Mouse (Mus musculus) heart, embryonic 11.5 days (tissue): ENCODE measurements around the gene B4galt5. TPM values are rescaled to one million over a fixed set of nuclear protein-coding genes. Genes with fewer than 3 reads are reported as not detected.

Experiments used
- ATAC-seq: fragments of 200-750 bp; cut with Nextera tagmentation; replicated peaks from 2 replicates; pipeline ENCODE4 v1.8.0; 2017; ENCODE audit warnings: moderate library complexity; ENCODE audit not compliant: insufficient number of reproducible peaks, low FRiP score, low TSS enrichment
- H3K27ac ChIP-seq: fragments of 300-500 bp; sonication (generic); 2 replicates; pipeline ENCODE4 v1.5.1; 2014; ENCODE audit warnings: mild to moderate bottlenecking, low read depth, low read length
- H3K27me3 ChIP-seq: fragments of 300-500 bp; sonication (generic); 2 replicates; pipeline ENCODE4 v1.6.1; 2014; ENCODE audit warnings: mild to moderate bottlenecking, low read length, mixed read lengths; ENCODE audit not compliant: control insufficient read depth, insufficient read depth
- H3K36me3 ChIP-seq: fragments of 300-500 bp; sonication (generic); 2 replicates; pipeline ENCODE4 v1.6.1; 2014; ENCODE audit warnings: mild to moderate bottlenecking, low read length, moderate library complexity, mixed read lengths; ENCODE audit not compliant: control insufficient read depth, insufficient read depth
- H3K4me1 ChIP-seq: fragments of 300-500 bp; sonication (generic); 2 replicates; pipeline ENCODE4 v1.6.1; 2014; ENCODE audit warnings: low read length; ENCODE audit not compliant: control insufficient read depth, insufficient read depth
- H3K4me2 ChIP-seq: fragments of 300-500 bp; sonication (generic); 2 replicates; pipeline ENCODE4 v1.6.1; 2014; ENCODE audit warnings: mild to moderate bottlenecking, moderate library complexity
- H3K4me3 ChIP-seq: fragments of 300-500 bp; sonication (generic); 2 replicates; pipeline ENCODE4 v1.5.1; 2014; ENCODE audit warnings: low read depth, low read length
- H3K9ac ChIP-seq: fragments of 300-500 bp; sonication (generic); 2 replicates; pipeline ENCODE4 v1.6.1; 2014; ENCODE audit warnings: mild to moderate bottlenecking, low read depth, low read length, moderate library complexity
- H3K9me3 ChIP-seq: fragments of 300-500 bp; sonication (generic); replicated peaks from 2 replicates; pipeline ENCODE4 v1.6.1; 2016; ENCODE audit warnings: low read length; ENCODE audit not compliant: control insufficient read depth
- WGBS: fragments of 180-500 bp; shearing (Covaris S2); extraction: QIAGEN DNeasy Blood & Tissue Kit; methylation state at CpG from one replicate; pipeline ENCODE4 v1.1.7; 2014; ENCODE audit not compliant: insufficient replicate concordance; 5-methylcytosine and 5-hydroxymethylcytosine counted together
- polyA plus RNA-seq: library from polyadenylated mRNA; unstranded; fragments of >200 nt; fragmentation: Nextera tagmentation; extraction: Ambion mirVana; gene quantifications from 2 replicates; pipeline ENCODE4 v1.2.1, GENCODE M21; 2014

Gene B4galt5
- polyA plus RNA-seq, 1 experiment from 2014 or later: 24.5 TPM

DNA sequence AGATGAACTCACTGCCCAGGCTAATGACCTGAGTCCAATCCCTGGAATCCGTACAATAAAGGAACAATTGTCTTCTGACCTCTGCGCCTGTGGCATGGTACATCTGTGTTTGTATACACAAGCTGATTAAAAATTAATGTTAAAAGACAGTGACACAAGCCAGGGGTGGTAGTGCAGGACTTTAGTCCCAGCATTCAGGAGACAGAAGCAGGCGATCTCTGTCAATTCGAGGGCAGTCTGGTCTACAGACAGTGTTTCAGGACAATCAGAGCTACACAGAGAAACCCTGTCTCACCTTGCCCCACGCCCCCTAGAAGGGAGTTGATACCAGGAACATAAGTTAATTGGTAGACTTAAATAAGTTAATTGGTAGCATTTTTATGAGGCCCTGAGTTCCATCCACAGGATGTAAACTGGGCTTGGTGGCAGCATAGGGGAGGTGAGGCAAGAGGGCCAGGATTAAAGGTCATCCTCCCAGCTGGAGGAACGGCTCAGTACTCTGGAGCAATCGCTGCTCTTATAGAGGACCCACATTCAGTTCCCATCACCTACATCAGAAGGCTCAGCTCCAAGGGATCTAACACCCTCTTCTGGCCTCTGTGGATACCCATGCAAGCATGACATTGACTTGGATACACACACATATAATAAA lies 16.5 kb downstream of the B4galt5 start:
- ATAC-seq: no peak
- WGBS: 80% methylated on average over 7 of the region's 7 CpGs
- Histone ChIP-seq H3K27ac (no peak overlapping the region), H3K4me1 (peaks cover 45% of the 10 kb centered on the region), H3K9ac (no peak overlapping the region), H3K9me3 (no peaks in the 10 kb centered on the region), H3K27me3 (no peaks in the 10 kb centered on the region), H3K4me2 (no peak overlapping the region), H3K36me3 (no peaks in the 10 kb centered on the region), H3K4me3 (no peak overlapping the region)

GRCm38 (mm10) chr2:167331432-167331921 lies 17.5 kb downstream of the B4galt5 start:
- Histone ChIP-seq H3K4me1 (peaks cover 35% of the 10 kb centered on the region), H3K9ac (peak overlapping the region; percentile 29), H3K4me3 (no peak overlapping the region), H3K4me2 (0 out of 2 replicates have a peak overlapping the region, but pooled peaks have one; percentile 11), H3K27ac (peak overlapping the region; percentile 17; the same call in 1 of the 2 replicates), H3K36me3 (no peaks in the 10 kb centered on the region), H3K9me3 (no peaks in the 10 kb centered on the region), H3K27me3 (no peaks in the 10 kb centered on the region)
- ATAC-seq: no peak; the same call in 1 of the 2 replicates
- 27% methylated on average over 5 of the region's 5 CpGs for WGBS

GRCm38 (mm10) chr2:167330581-167330980 lies 18.4 kb downstream of the B4galt5 start:
- no peak overlapping the region for H3K9ac ChIP-seq
- no peaks in the 10 kb centered on the region for H3K36me3 ChIP-seq
- H3K4me2 ChIP-seq: no peak overlapping the region
- H3K27me3 ChIP-seq: no peaks in the 10 kb centered on the region
- no peak overlapping the region for H3K27ac ChIP-seq
- no peaks in the 10 kb centered on the region for H3K9me3 ChIP-seq
- H3K4me1 ChIP-seq: peaks cover 26% of the 10 kb centered on the region
- no peak overlapping the region for H3K4me3 ChIP-seq
- 86% methylated on average over 5 of the region's 5 CpGs for WGBS
- no peak for ATAC-seq

DNA sequence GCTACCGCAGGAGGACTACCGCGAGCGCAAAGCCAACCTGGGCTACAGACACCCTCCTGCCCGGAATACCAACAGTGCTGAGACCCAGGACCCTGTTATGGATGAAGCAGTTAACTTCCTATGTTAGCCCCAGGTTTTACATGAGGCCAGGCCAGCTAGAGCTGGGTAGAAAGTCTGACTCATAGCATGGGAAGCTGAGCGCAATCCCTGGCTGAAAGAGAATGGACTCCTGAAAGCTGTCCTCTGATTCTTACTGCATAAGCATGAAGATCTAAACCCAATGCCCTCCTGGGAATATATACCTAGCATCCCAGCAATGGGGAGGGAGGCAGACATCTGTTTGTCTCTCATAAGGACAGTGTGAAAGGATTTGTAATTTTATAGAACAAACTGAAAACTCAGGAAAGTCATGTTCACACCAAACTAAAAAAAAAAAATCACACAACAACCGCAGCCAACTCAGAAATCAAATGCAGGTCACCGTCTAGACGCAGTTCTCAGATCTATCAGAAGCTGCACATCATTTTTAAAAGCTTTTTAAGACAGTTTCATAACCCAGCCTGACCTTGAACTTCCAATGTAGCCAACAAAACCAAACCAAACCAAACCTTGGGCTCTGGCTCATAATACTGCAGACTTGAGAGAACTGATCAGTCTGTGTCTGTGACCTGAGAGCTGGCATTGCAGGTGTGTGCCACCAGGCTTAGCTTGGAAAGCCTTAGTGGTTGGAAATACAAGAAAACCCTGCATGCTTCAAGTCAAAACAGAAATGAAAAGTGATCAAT lies 19.3 kb downstream of the B4galt5 start:
- ATAC-seq: no peak
- Histone ChIP-seq H3K27me3 (no peaks in the 10 kb centered on the region), H3K27ac (no peak overlapping the region), H3K4me2 (no peak overlapping the region), H3K9me3 (no peaks in the 10 kb centered on the region), H3K9ac (no peak overlapping the region), H3K4me3 (no peak overlapping the region), H3K4me1 (peaks cover 23% of the 10 kb centered on the region), H3K36me3 (no peaks in the 10 kb centered on the region)
- 90% methylated on average over 9 of the region's 9 CpGs for WGBS

DNA sequence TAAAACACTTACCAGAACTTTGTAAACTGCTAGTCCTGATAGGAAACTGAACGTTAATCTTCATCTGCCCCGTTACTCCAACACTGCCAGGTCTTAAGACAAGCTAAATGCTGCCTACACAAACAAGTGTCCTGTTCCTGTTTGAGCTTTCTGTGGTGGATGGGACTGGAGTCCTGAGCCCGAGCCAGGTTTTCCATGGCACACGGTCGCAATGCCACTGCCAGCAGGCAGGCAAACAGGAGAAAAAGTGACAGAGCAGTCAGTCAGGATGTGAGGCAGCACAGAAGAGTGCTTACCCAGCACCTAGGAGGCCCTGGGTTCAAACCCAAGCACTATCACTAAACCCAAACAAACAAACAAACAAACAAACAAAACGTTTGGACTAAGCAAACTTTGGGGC lies 20.6 kb downstream of the B4galt5 start:
- H3K4me1 ChIP-seq: peaks cover 20% of the 10 kb centered on the region
- H3K9ac ChIP-seq: no peak overlapping the region
- H3K36me3 ChIP-seq: no peaks in the 10 kb centered on the region
- no peak for ATAC-seq
- 77% methylated on average over 6 of the region's 6 CpGs for WGBS
- no peak overlapping the region for H3K4me2 ChIP-seq
- H3K27me3 ChIP-seq: no peaks in the 10 kb centered on the region
- no peaks in the 10 kb centered on the region for H3K9me3 ChIP-seq
- H3K27ac ChIP-seq: no peak overlapping the region
- H3K4me3 ChIP-seq: no peak overlapping the region

DNA sequence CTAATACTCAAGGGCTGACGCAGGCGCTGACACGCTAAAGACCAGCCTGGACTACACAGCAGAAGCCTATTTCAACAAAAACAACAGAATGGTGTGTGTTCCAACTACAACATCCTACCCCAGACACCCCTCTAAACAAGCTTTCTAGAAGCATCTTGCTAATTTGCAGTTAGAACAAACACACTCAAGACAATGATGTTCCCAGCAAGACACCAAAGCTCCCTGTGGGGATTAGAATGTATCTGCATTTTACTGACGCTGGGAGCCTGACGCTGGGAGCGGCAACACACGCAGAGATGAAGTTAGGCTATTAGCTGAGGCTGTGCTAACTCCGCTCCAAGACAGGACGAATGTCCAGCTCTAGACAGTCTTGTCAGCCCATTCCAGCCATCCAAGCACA lies 22.4 kb downstream of the B4galt5 start:
- Histone ChIP-seq H3K9me3 (no peaks in the 10 kb centered on the region), H3K27ac (no peak overlapping the region), H3K36me3 (no peaks in the 10 kb centered on the region), H3K4me1 (peaks cover 18% of the 10 kb centered on the region), H3K4me2 (no peak overlapping the region), H3K9ac (no peak overlapping the region), H3K4me3 (no peak overlapping the region), H3K27me3 (no peaks in the 10 kb centered on the region)
- ATAC-seq: no peak
- 71% methylated on average over 9 of the region's 9 CpGs for WGBS

DNA sequence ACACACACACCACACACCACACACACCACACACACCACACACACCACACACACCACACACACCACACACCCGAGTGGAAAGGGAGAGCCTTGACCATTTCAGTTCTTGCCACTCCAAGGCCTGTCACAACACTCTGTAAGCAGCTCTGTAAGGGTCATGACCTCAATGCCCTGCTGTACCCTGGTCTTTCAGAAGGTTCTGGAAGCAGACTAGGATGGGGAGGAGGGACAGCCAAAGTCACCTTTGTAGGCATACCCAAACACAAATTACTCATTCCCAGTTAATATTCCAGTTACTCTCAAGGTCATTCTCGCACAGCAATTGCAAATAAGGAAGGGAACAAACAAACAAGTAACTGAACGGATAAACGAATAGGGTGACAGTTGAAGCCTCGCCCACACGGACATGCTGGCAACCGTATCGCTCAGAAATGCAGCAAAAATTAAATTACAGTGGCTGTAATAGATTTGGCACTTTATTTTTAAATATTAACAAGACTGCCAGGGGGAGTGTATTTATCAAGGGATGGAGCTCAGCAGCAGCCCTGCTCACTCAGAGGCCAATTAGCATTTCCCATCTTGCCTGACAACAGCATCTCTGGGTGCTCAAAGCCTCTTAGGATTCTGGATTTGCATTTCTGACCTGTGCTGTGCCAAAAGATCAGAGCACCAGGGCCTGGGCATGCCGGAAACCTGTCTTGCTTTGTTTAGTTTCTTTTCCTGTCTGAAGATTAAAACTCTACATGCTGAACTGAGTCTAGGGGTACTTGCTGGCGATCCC lies 24.6 kb downstream of the B4galt5 start:
- Histone ChIP-seq H3K27ac (no peak overlapping the region), H3K4me3 (no peak overlapping the region), H3K4me2 (no peak overlapping the region), H3K36me3 (no peaks in the 10 kb centered on the region), H3K27me3 (no peaks in the 10 kb centered on the region), H3K9me3 (no peaks in the 10 kb centered on the region), H3K9ac (no peak overlapping the region), H3K4me1 (peaks cover 12% of the 10 kb centered on the region)
- WGBS: 79% methylated on average over 10 of the region's 10 CpGs
- ATAC-seq: no peak

GRCm38 (mm10) chr2:167323116-167323515 lies 25.9 kb downstream of the B4galt5 start:
- no peaks in the 10 kb centered on the region for H3K36me3 ChIP-seq
- H3K4me3 ChIP-seq: no peak overlapping the region
- no peak overlapping the region for H3K27ac ChIP-seq
- H3K4me1 ChIP-seq: peaks cover 24% of the 10 kb centered on the region
- H3K4me2 ChIP-seq: no peak overlapping the region
- no peak overlapping the region for H3K9ac ChIP-seq
- no peaks in the 10 kb centered on the region for H3K9me3 ChIP-seq
- no peak for ATAC-seq
- WGBS: 38% methylated on average over 3 of the region's 3 CpGs
- H3K27me3 ChIP-seq: no peaks in the 10 kb centered on the region
